Comparison of ENCODE assay signal across 14 mouse cellular contexts in genomic region chr2:18033166-18034108, GRCm38 (mm10). TPM values are rescaled to one million over a fixed set of nuclear protein-coding genes. Genes with fewer than 3 reads are reported as not detected.
A peak's percentile ranks its signal among the peaks of the same experiment; 100 is the strongest.
DNase-seq lines count a peak whose midpoint lies in the region; ATAC-seq lines count a peak whose summit lies in the region.
"Had no signal": no experiment of that assay in that cellular context is flagged by ENCODE, and none has a peak within 500 bp of the region (broad histone marks: within the 10 kb centered on the region; RNA-seq: fewer than 3 reads in every experiment).

No protein-coding gene starts in this region.

- 32% methylated on average over 10 of the region's 10 CpGs for WGBS in hindbrain, embryonic 11.5 days
- 50% methylated on average over 10 of the region's 10 CpGs for WGBS in hindbrain, embryonic 16.5 days
- 31% methylated on average over 10 of the region's 10 CpGs for whole genome bisulfite sequencing in embryonic facial prominence, embryonic 10.5 days
- WGBS in forebrain, embryonic 14.5 days: 19% methylated on average over 10 of the region's 10 CpGs
- WGBS in midbrain, embryonic 16.5 days: 35% methylated on average over 10 of the region's 10 CpGs

- H3K27ac ChIP-seq in hindbrain, embryonic 11.5 days (ENCODE audit: low read depth, low read length): peak overlapping the region; percentile 58
- H3K27ac ChIP-seq in hindbrain, embryonic 16.5 days (ENCODE audit: low read depth, low read length): no peak overlapping the region
- H3K27ac ChIP-seq in embryonic facial prominence, embryonic 10.5 days (replicated peaks): peak overlapping the region; percentile 100
- no peak overlapping the region for H3K27ac ChIP-seq in forebrain, embryonic 14.5 days (ENCODE audit: low read depth, low read length)
- H3K27ac ChIP-seq in midbrain, embryonic 16.5 days (ENCODE audit: low read length): no peak overlapping the region
- H3K27ac ChIP-seq: lung, embryonic 15.5 days had no signal

- H3K4me2 ChIP-seq in hindbrain, embryonic 11.5 days (replicated peaks; ENCODE audit: low read depth, low read length): peak overlapping the region; percentile 97
- no peak overlapping the region for H3K4me2 ChIP-seq in hindbrain, embryonic 16.5 days (ENCODE audit: low read length)
- peak overlapping the region; percentile 99 for H3K4me2 ChIP-seq in forebrain, embryonic 14.5 days (ENCODE audit: low read length)
- H3K4me2 ChIP-seq in midbrain, embryonic 16.5 days (ENCODE audit: low read length): 0 out of 2 replicates have a peak overlapping the region, but pooled peaks have one; percentile 9
- H3K4me2 ChIP-seq: lung, embryonic 15.5 days had no signal

- H3K4me1 ChIP-seq in hindbrain, embryonic 11.5 days (replicated peaks; ENCODE audit: control insufficient read depth, insufficient read depth, low read length): peaks cover 17% of the 10 kb centered on the region
- peaks cover 11% of the 10 kb centered on the region for H3K4me1 ChIP-seq in hindbrain, embryonic 16.5 days (ENCODE audit: control insufficient read depth, insufficient read depth, low read depth, low read length)
- H3K4me1 ChIP-seq in embryonic facial prominence, embryonic 10.5 days: peaks cover 94% of the 10 kb centered on the region
- peaks cover 58% of the 10 kb centered on the region for H3K4me1 ChIP-seq in forebrain, embryonic 14.5 days (ENCODE audit: control insufficient read depth, insufficient read depth, low read length)
- H3K4me1 ChIP-seq in midbrain, embryonic 16.5 days (ENCODE audit: control insufficient read depth, insufficient read depth, low read length): peaks cover 23% of the 10 kb centered on the region

- no peaks in the 10 kb centered on the region for H3K27me3 ChIP-seq in hindbrain, embryonic 11.5 days (ENCODE audit: control insufficient read depth, insufficient read depth, low read length)
- H3K27me3 ChIP-seq in hindbrain, embryonic 16.5 days (replicated peaks; ENCODE audit: control insufficient read depth, insufficient read depth, low read length): no peaks in the 10 kb centered on the region
- H3K27me3 ChIP-seq in embryonic facial prominence, embryonic 10.5 days (replicated peaks; ENCODE audit: low read depth, poor library complexity, severe bottlenecking): no peaks in the 10 kb centered on the region
- no peaks in the 10 kb centered on the region for H3K27me3 ChIP-seq in forebrain, embryonic 14.5 days (replicated peaks; ENCODE audit: control insufficient read depth, insufficient read depth, low read length)
- H3K27me3 ChIP-seq in midbrain, embryonic 16.5 days (ENCODE audit: control insufficient read depth, insufficient read depth, low read depth, low read length): no peaks in the 10 kb centered on the region
- H3K27me3 ChIP-seq: lung, embryonic 15.5 days had no signal

- H3K36me3 ChIP-seq in hindbrain, embryonic 11.5 days (ENCODE audit: control insufficient read depth, insufficient read depth, low read length): no peaks in the 10 kb centered on the region
- no peaks in the 10 kb centered on the region for H3K36me3 ChIP-seq in hindbrain, embryonic 16.5 days (ENCODE audit: control insufficient read depth, insufficient read depth, low read length)
- H3K36me3 ChIP-seq in embryonic facial prominence, embryonic 10.5 days (replicated peaks): no peaks in the 10 kb centered on the region
- no peaks in the 10 kb centered on the region for H3K36me3 ChIP-seq in forebrain, embryonic 14.5 days (ENCODE audit: control insufficient read depth, insufficient read depth, low read length)
- H3K36me3 ChIP-seq in midbrain, embryonic 16.5 days (ENCODE audit: control insufficient read depth, insufficient read depth, low read length): no peaks in the 10 kb centered on the region
- H3K36me3 ChIP-seq: lung, embryonic 15.5 days had no signal

- H3K4me3 ChIP-seq in hindbrain, embryonic 11.5 days (ENCODE audit: low read depth, low read length): peak overlapping the region; percentile 11; the same call in 1 of the 2 replicates
- H3K4me3 ChIP-seq in hindbrain, embryonic 16.5 days (ENCODE audit: low read length): no peak overlapping the region
- peak overlapping the region; percentile 84 for H3K4me3 ChIP-seq in embryonic facial prominence, embryonic 10.5 days
- H3K4me3 ChIP-seq in forebrain, embryonic 14.5 days (ENCODE audit: low read depth, low read length): 0 out of 2 replicates have a peak overlapping the region, but pooled peaks have one; percentile 1
- no peak overlapping the region for H3K4me3 ChIP-seq in midbrain, embryonic 16.5 days (ENCODE audit: low read depth, low read length)
- H3K4me3 ChIP-seq: lung, embryonic 15.5 days had no signal

- peak; percentile 30 for ATAC-seq in hindbrain, embryonic 11.5 days (ENCODE audit: low FRiP score)
- no peak for ATAC-seq in hindbrain, embryonic 16.5 days
- peak; percentile 25; the same call in 1 of the 2 replicates for ATAC-seq in forebrain, embryonic 14.5 days
- ATAC-seq in midbrain, embryonic 16.5 days: peak; percentile 40; the same call in 1 of the 2 replicates
- no peak for ATAC-seq in megakaryocyte progenitor cell, adult 5-6 weeks (replicated peaks; ENCODE audit: poor library complexity)

- H3K9ac ChIP-seq in hindbrain, embryonic 11.5 days (ENCODE audit: low read depth, low read length): peak overlapping the region; percentile 94
- H3K9ac ChIP-seq in hindbrain, embryonic 16.5 days (ENCODE audit: low read depth, low read length): no peak overlapping the region; the same call in 1 of the 2 replicates
- H3K9ac ChIP-seq in forebrain, embryonic 14.5 days (ENCODE audit: low read length): peak overlapping the region; percentile 87
- no peak overlapping the region for H3K9ac ChIP-seq in midbrain, embryonic 16.5 days (ENCODE audit: low read depth, low read length)
- H3K9ac ChIP-seq: lung, embryonic 15.5 days had no signal

- peak; percentile 56 for DNase-seq in hindbrain, embryonic 11.5 days (ENCODE audit: low spot score)
- peak; percentile 48 for DNase-seq in embryonic facial prominence, embryonic 10.5 days (ENCODE audit: low spot score)
- peak; percentile 65 for DNase-seq in forebrain, embryonic 14.5 days (ENCODE audit: low spot score)
- no peak for DNase-seq in thymus, postnatal 4 days
- no peak for DNase-seq in lung, postnatal 10 days
- DNase-seq: spleen, adult 18-20 months had no signal

- H3K9me3 ChIP-seq in hindbrain, embryonic 11.5 days (ENCODE audit: control insufficient read depth, low read length): no peaks in the 10 kb centered on the region
- no peaks in the 10 kb centered on the region for H3K9me3 ChIP-seq in hindbrain, embryonic 16.5 days (ENCODE audit: control insufficient read depth, low read length)
- H3K9me3 ChIP-seq in embryonic facial prominence, embryonic 10.5 days: no peaks in the 10 kb centered on the region
- H3K9me3 ChIP-seq in forebrain, embryonic 14.5 days (replicated peaks; ENCODE audit: control insufficient read depth, low read length): no peaks in the 10 kb centered on the region
- no peaks in the 10 kb centered on the region for H3K9me3 ChIP-seq in midbrain, embryonic 16.5 days (replicated peaks; ENCODE audit: control insufficient read depth, low read length, poor library complexity, severe bottlenecking)
- H3K9me3 ChIP-seq: lung, embryonic 15.5 days had no signal

RNA-seq across cellular contexts. Expression of gene A930004D18Rik, which starts 4.1 kb away (rescaled TPM):
- 8.5 and 10.7 TPM in 2 replicates for polyA plus RNA-seq in hindbrain, embryonic 11.5 days (2014; fragmentation: Nextera tagmentation; extraction: Ambion mirVana)
- 6.1 and 8.2 TPM in 2 replicates for polyA plus RNA-seq in hindbrain, embryonic 16.5 days (2015; fragmentation: Nextera tagmentation; extraction: Ambion mirVana)
- 12.7 and 17.7 TPM in 2 replicates for polyA plus RNA-seq in embryonic facial prominence, embryonic 10.5 days (2016; fragmentation: Nextera tagmentation; extraction: Ambion mirVana)
- 9.9 and 11.7 TPM in 2 replicates for polyA plus RNA-seq in forebrain, embryonic 14.5 days (2014; fragmentation: Nextera tagmentation; extraction: Ambion mirVana)
- polyA plus RNA-seq in midbrain, embryonic 16.5 days (2015; fragmentation: Nextera tagmentation; extraction: Ambion mirVana): 7.5 and 10.8 TPM in 2 replicates
- total RNA-seq in megakaryocyte progenitor cell, adult 5-6 weeks (2015): not detected in 2 replicates
- not detected in 2 replicates for total RNA-seq in megakaryocyte progenitor cell, adult 5-6 weeks (2017)

RNA-seq across cellular contexts. Expression of gene Skida1, which starts 15.4 kb away (rescaled TPM):
- 19.6 and 20.1 TPM in 2 replicates for polyA plus RNA-seq in hindbrain, embryonic 11.5 days (2014; fragmentation: Nextera tagmentation; extraction: Ambion mirVana)
- polyA plus RNA-seq in hindbrain, embryonic 16.5 days (2015; fragmentation: Nextera tagmentation; extraction: Ambion mirVana): 4.4 and 5.8 TPM in 2 replicates
- polyA plus RNA-seq in embryonic facial prominence, embryonic 10.5 days (2016; fragmentation: Nextera tagmentation; extraction: Ambion mirVana): 15.5 and 16.6 TPM in 2 replicates
- polyA plus RNA-seq in forebrain, embryonic 14.5 days (2014; fragmentation: Nextera tagmentation; extraction: Ambion mirVana): 10.8 and 13.2 TPM in 2 replicates
- polyA plus RNA-seq in midbrain, embryonic 16.5 days (2015; fragmentation: Nextera tagmentation; extraction: Ambion mirVana): 5.0 and 7.4 TPM in 2 replicates
- total RNA-seq in megakaryocyte progenitor cell, adult 5-6 weeks (2015): not detected in 2 replicates
- 0.14 TPM in 1 of 2 replicates, not detected in the other for total RNA-seq in megakaryocyte progenitor cell, adult 5-6 weeks (2017)
- total RNA-seq: common myeloid progenitor, adult 5-6 weeks had no signal

RNA-seq across cellular contexts. Expression of gene Mllt10, which starts 21.6 kb away (rescaled TPM):
- 48.0 and 62.2 TPM in 2 replicates for polyA plus RNA-seq in hindbrain, embryonic 11.5 days (2014; fragmentation: Nextera tagmentation; extraction: Ambion mirVana)
- 37.5 and 42.9 TPM in 2 replicates for polyA plus RNA-seq in hindbrain, embryonic 16.5 days (2015; fragmentation: Nextera tagmentation; extraction: Ambion mirVana)
- polyA plus RNA-seq in embryonic facial prominence, embryonic 10.5 days (2016; fragmentation: Nextera tagmentation; extraction: Ambion mirVana): 64.4 and 65.5 TPM in 2 replicates
- polyA plus RNA-seq in forebrain, embryonic 14.5 days (2014; fragmentation: Nextera tagmentation; extraction: Ambion mirVana): 38.7 and 43.5 TPM in 2 replicates
- polyA plus RNA-seq in midbrain, embryonic 16.5 days (2015; fragmentation: Nextera tagmentation; extraction: Ambion mirVana): 43.7 and 45.8 TPM in 2 replicates
- 62.3 and 96.1 TPM in 2 replicates for total RNA-seq in megakaryocyte progenitor cell, adult 5-6 weeks (2015)
- total RNA-seq in megakaryocyte progenitor cell, adult 5-6 weeks (2017): 41.4 and 57.9 TPM in 2 replicates

RNA-seq across cellular contexts. Expression of gene H2al2a, which starts 36.7 kb away (rescaled TPM):
- polyA plus RNA-seq in hindbrain, embryonic 11.5 days (2014; fragmentation: Nextera tagmentation; extraction: Ambion mirVana): not detected in 2 replicates
- not detected in 2 replicates for polyA plus RNA-seq in hindbrain, embryonic 16.5 days (2015; fragmentation: Nextera tagmentation; extraction: Ambion mirVana)
- polyA plus RNA-seq in embryonic facial prominence, embryonic 10.5 days (2016; fragmentation: Nextera tagmentation; extraction: Ambion mirVana): not detected in 2 replicates
- polyA plus RNA-seq in forebrain, embryonic 14.5 days (2014; fragmentation: Nextera tagmentation; extraction: Ambion mirVana): not detected in 2 replicates
- not detected in 2 replicates for polyA plus RNA-seq in midbrain, embryonic 16.5 days (2015; fragmentation: Nextera tagmentation; extraction: Ambion mirVana)
- total RNA-seq in megakaryocyte progenitor cell, adult 5-6 weeks (2015): not detected in 2 replicates
- not detected in 2 replicates for total RNA-seq in megakaryocyte progenitor cell, adult 5-6 weeks (2017)
- total RNA-seq: common myeloid progenitor, adult 5-6 weeks; gastrocnemius, adult 8-10 months; left cerebral cortex, postnatal 25 days had no signal
- polyA plus RNA-seq: lung, embryonic 15.5 days; thymus, postnatal 0 days had no signal

Comparison
In these comparisons a context has a peak if more than half of its experiments do, and no peak if none do; other contexts are left out.
1. ATAC-seq: peak in hindbrain, embryonic 11.5 days (single experiment), forebrain, embryonic 14.5 days (single experiment) and midbrain, embryonic 16.5 days (single experiment); none in hindbrain, embryonic 16.5 days (single experiment) and megakaryocyte progenitor cell, adult 5-6 weeks (single experiment).
2. H3K27ac ChIP-seq: peak in hindbrain, embryonic 11.5 days (single experiment) and embryonic facial prominence, embryonic 10.5 days (single experiment); none in hindbrain, embryonic 16.5 days (single experiment), forebrain, embryonic 14.5 days (single experiment) and midbrain, embryonic 16.5 days (single experiment).
3. H3K4me3 ChIP-seq: peak in hindbrain, embryonic 11.5 days (single experiment), embryonic facial prominence, embryonic 10.5 days (single experiment) and forebrain, embryonic 14.5 days (single experiment); none in hindbrain, embryonic 16.5 days (single experiment) and midbrain, embryonic 16.5 days (single experiment).
4. H3K9ac ChIP-seq: peak in hindbrain, embryonic 11.5 days (single experiment) and forebrain, embryonic 14.5 days (single experiment); none in hindbrain, embryonic 16.5 days (single experiment) and midbrain, embryonic 16.5 days (single experiment).
5. DNase-seq: peak in hindbrain, embryonic 11.5 days (single experiment), embryonic facial prominence, embryonic 10.5 days (single experiment) and forebrain, embryonic 14.5 days (single experiment); none in thymus, postnatal 4 days (single experiment) and lung, postnatal 10 days (single experiment).